Mouse (Mus musculus) brain, embryonic 14.5 days (tissue): Measurements from ENCODE around the gene Unc119.

ENCODE experiments used
- CTCF ChIP-seq: fragments of 200-500 bp; IDR thresholded peaks from 2 replicates; pipeline ENCODE4 v1.5.1; 2012; ENCODE audit warnings: inconsistent platforms, mild to moderate bottlenecking, moderate library complexity, borderline replicate concordance; ENCODE audit not compliant: insufficient read depth, insufficient read length; ENCODE audit errors: extremely low read depth
- POLR2A ChIP-seq: fragments of 200-500 bp; IDR thresholded peaks from 2 replicates; pipeline ENCODE4 v1.6.1; 2012; ENCODE audit warnings: mild to moderate bottlenecking, inconsistent platforms, borderline replicate concordance; ENCODE audit not compliant: poor library complexity, insufficient read depth, insufficient read length, severe bottlenecking; ENCODE audit errors: extremely low read depth

DNA sequence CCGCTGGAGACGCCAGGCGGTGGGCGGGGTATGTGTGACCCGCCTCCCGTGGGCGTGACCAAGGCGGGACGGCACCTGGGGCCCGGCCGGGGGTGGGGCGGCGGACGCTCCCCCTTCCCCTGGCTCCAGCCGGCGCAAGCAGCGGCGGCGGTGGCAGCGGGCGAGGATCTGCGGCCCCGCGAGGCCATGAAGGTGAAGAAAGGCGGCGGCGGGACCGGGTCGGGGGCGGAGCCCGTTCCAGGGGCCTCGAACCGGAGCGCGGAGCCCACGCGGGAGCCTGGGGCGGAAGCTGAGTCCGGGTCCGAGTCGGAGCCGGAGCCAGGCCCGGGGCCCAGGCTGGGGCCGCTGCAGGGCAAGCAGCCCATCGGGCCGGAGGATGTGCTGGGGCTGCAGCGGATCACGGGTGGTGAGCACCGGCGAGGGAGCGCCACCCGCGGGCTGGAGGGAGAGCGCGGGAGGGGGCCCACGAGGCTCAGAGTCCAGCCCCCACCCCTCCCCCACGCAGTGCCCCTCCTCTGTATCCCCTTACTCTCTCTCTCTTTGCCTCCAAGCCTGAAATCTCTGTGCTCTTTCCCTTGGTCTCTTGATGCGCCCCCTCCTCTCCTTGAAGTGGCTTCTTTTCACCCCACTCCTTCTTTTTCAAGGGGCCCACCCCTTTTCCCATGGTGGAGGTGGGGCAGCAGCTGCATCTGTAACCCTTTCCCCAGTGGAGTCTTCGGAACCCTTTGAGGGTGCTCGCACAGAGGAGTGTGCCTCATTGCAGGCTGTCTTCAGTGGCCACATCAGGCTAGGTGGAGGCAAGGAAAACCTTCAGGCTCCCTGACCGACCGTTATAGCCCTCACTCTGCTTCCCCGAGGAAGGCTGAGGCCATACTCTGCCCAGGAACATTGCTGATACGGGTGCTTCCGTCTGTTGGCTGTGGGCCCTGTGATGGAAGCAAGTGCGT is at the start of gene Unc119:
- TF ChIP-seq CTCF, result no peak
- TF ChIP-seq POLR2A, result peak; percentile 92
